In the genomic region with DNA sequence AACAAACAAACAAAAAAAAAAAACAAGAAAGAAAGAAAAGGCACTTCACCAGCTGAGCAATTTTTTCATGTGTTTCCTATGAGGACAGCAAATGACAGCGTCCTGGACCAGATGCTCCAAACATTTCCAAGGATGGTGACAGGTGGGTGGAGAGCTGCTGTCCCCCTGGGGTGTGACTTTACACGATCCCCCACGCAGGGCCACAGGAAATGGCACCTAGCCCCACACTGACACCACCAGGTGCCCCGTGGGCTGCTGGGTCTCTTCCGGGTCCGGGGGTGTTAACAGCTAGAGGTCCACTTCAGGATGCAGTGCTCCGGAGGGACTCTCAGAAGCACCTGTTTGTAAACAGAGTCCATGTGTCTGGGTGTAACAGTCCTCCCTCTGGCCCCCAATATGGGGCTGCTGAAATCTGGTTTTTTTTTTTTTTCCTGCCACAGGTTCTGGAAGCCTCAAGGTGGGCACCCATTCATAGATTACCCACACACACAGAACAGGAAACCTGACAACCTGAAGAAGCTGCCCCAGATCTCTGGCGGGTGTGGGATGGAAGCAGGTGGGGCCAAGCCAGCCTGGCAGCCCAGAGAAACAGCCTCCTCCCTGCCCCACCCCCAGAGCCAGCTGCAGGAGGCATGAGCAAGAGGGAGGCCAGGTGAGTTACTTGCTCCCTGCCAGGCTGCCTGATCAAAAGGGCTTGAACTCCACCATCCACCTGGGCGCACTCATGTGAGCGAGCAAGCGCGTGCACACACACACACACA, we compare ENCODE assay signal across 11 mouse cellular contexts. TPM values are rescaled to one million over a fixed set of nuclear protein-coding genes. Genes with fewer than 3 reads are reported as not detected.
DNase-seq lines count a peak whose midpoint lies in the region; ATAC-seq and TF ChIP-seq lines count a peak whose summit lies in the region.
"Had no signal": no experiment of that assay in that cellular context is flagged by ENCODE, and none has a peak within 500 bp of the region (broad histone marks: within the 10 kb centered on the region; RNA-seq: fewer than 3 reads in every experiment).

No protein-coding gene starts in this region.

- H3K36me3 ChIP-seq in heart, postnatal 0 days (replicated peaks; ENCODE audit: control insufficient read depth, insufficient read depth, low read length) = no peaks in the 10 kb centered on the region
- no peaks in the 10 kb centered on the region for H3K36me3 ChIP-seq in neural tube, embryonic 13.5 days
- no peaks in the 10 kb centered on the region for H3K36me3 ChIP-seq in lung, embryonic 15.5 days
- H3K36me3 ChIP-seq: limb, embryonic 15.5 days; midbrain, embryonic 13.5 days had no signal

- peak overlapping the region; percentile 81 for H3K4me2 ChIP-seq in heart, postnatal 0 days (ENCODE audit: low read depth, low read length)
- H3K4me2 ChIP-seq in neural tube, embryonic 13.5 days = peak overlapping the region; percentile 25; the same call in 1 of the 2 replicates
- H3K4me2 ChIP-seq in lung, embryonic 15.5 days = peak overlapping the region; percentile 35
- H3K4me2 ChIP-seq: limb, embryonic 15.5 days; midbrain, embryonic 13.5 days had no signal

- peaks cover 42% of the 10 kb centered on the region for H3K4me1 ChIP-seq in heart, postnatal 0 days (ENCODE audit: control insufficient read depth, insufficient read depth)
- peaks cover 45% of the 10 kb centered on the region for H3K4me1 ChIP-seq in neural tube, embryonic 13.5 days (replicated peaks)
- H3K4me1 ChIP-seq in lung, embryonic 15.5 days = peaks cover 46% of the 10 kb centered on the region

- no peak for TF ChIP-seq CTCF in heart, postnatal 0 days (IDR thresholded peaks at IDR 0.05; ENCODE audit: low read depth)

- no peak for DNase-seq in heart, postnatal 0 days (ENCODE audit: low spot score)
- no peak for DNase-seq in heart, adult 8-10 months (ENCODE audit: low spot score)
- DNase-seq in neural tube, embryonic 10.5 days (ENCODE audit: extremely low spot score, low spot score) = no peak
- peak; percentile 84 for DNase-seq in thymus, postnatal 25 days
- DNase-seq in adrenal gland, postnatal 25 days = no peak
- DNase-seq in spleen, postnatal 36 days (ENCODE audit: low spot score in 2 of 2) = no peak

- H3K9me3 ChIP-seq in heart, postnatal 0 days (replicated peaks; ENCODE audit: control insufficient read depth, low read length) = no peaks in the 10 kb centered on the region
- no peaks in the 10 kb centered on the region for H3K9me3 ChIP-seq in neural tube, embryonic 13.5 days
- H3K9me3 ChIP-seq in lung, embryonic 15.5 days = no peaks in the 10 kb centered on the region
- H3K9me3 ChIP-seq: limb, embryonic 15.5 days; midbrain, embryonic 13.5 days had no signal

- 53% methylated on average over 12 of the region's 12 CpGs for WGBS in heart, postnatal 0 days
- WGBS in neural tube, embryonic 13.5 days = 54% methylated on average over 8 of the region's 12 CpGs
- 27% methylated on average over 12 of the region's 12 CpGs for WGBS in lung, embryonic 15.5 days

- H3K4me3 ChIP-seq in heart, postnatal 0 days (ENCODE audit: low read depth, low read length) = no peak overlapping the region
- no peak overlapping the region for H3K4me3 ChIP-seq in neural tube, embryonic 13.5 days
- H3K4me3 ChIP-seq in lung, embryonic 15.5 days = no peak overlapping the region
- H3K4me3 ChIP-seq: erythroblast, embryonic 14.5 days; limb, embryonic 15.5 days; midbrain, embryonic 13.5 days had no signal

- H3K27me3 ChIP-seq in heart, postnatal 0 days (ENCODE audit: control insufficient read depth, insufficient read depth, low read length) = peaks cover 36% of the 10 kb centered on the region
- H3K27me3 ChIP-seq in neural tube, embryonic 13.5 days = peaks cover 44% of the 10 kb centered on the region
- H3K27me3 ChIP-seq in lung, embryonic 15.5 days = peaks cover 45% of the 10 kb centered on the region

- no peak for ATAC-seq in heart, postnatal 0 days (ENCODE audit: insufficient read depth, low read depth)
- no peak for ATAC-seq in neural tube, embryonic 13.5 days (ENCODE audit: low read depth)
- ATAC-seq in lung, embryonic 15.5 days (ENCODE audit: borderline replicate concordance, extremely low read depth, low FRiP score, low TSS enrichment) = no peak
- ATAC-seq: midbrain, embryonic 13.5 days had no signal

- H3K9ac ChIP-seq in heart, postnatal 0 days (replicated peaks; ENCODE audit: low read depth, low read length) = no peak overlapping the region
- no peak overlapping the region for H3K9ac ChIP-seq in neural tube, embryonic 13.5 days
- H3K9ac ChIP-seq in lung, embryonic 15.5 days = no peak overlapping the region
- H3K9ac ChIP-seq: limb, embryonic 15.5 days; midbrain, embryonic 13.5 days had no signal

- no peak overlapping the region for H3K27ac ChIP-seq in heart, postnatal 0 days (ENCODE audit: low read depth)
- H3K27ac ChIP-seq in neural tube, embryonic 13.5 days (replicated peaks) = no peak overlapping the region
- no peak overlapping the region for H3K27ac ChIP-seq in lung, embryonic 15.5 days
- H3K27ac ChIP-seq: limb, embryonic 15.5 days; midbrain, embryonic 13.5 days had no signal

- no peak for TF ChIP-seq EP300 in heart, postnatal 0 days (IDR thresholded peaks at IDR 0.05; ENCODE audit: low read depth)

RNA-seq across cellular contexts. Expression of a gene that starts 5.2 kb away (rescaled TPM):
- 32.2 and 33.7 TPM in 2 replicates for total RNA-seq in heart, postnatal 0 days (2014; rRNA removed; ENCODE audit: low replicate concordance)
- 3.3 and 3.5 TPM in 2 replicates for polyA plus RNA-seq in heart, postnatal 0 days (2015; fragmentation: Nextera tagmentation; extraction: Ambion mirVana)
- total RNA-seq in heart, adult 8-10 months (2022) = 10 to 100 TPM; 20.2 to 34.2 (median 28.5) TPM
- polyA plus RNA-seq in neural tube, embryonic 13.5 days (2015; fragmentation: Nextera tagmentation; extraction: Ambion mirVana) = 3.3 TPM in 2 replicates
- polyA plus RNA-seq in lung, embryonic 15.5 days (2015; fragmentation: Nextera tagmentation; extraction: Ambion mirVana) = 8.4 TPM in 2 replicates
- 48.1 and 48.6 TPM in 2 replicates for total RNA-seq in adrenal gland, postnatal 25 days (2021)

RNA-seq across cellular contexts. Expression of a gene that starts 38.7 kb away (rescaled TPM):
- total RNA-seq in heart, postnatal 0 days (2014; rRNA removed; ENCODE audit: low replicate concordance) = 0.50 and 2.1 TPM in 2 replicates
- 0.82 and 1.0 TPM in 2 replicates for polyA plus RNA-seq in heart, postnatal 0 days (2015; fragmentation: Nextera tagmentation; extraction: Ambion mirVana)
- total RNA-seq in heart, adult 8-10 months (2022) = 10 to 100 TPM; 18.7 to 28.2 (median 21.1) TPM
- polyA plus RNA-seq in neural tube, embryonic 13.5 days (2015; fragmentation: Nextera tagmentation; extraction: Ambion mirVana) = 3.0 and 3.3 TPM in 2 replicates
- polyA plus RNA-seq in lung, embryonic 15.5 days (2015; fragmentation: Nextera tagmentation; extraction: Ambion mirVana) = 2.4 and 2.8 TPM in 2 replicates
- total RNA-seq in adrenal gland, postnatal 25 days (2021) = 15.7 and 22.4 TPM in 2 replicates

Comparison
In these comparisons a context has a peak if more than half of its experiments do, and no peak if none do; other contexts are left out.
1. H3K4me2 ChIP-seq: peak in every context shown above with its lines; median percentile 81 in heart, postnatal 0 days; 35 in lung, embryonic 15.5 days; 25 in neural tube, embryonic 13.5 days.